Mouse (Mus musculus) lung, postnatal 0 days (tissue): ENCODE measurements around the gene Rab11fip3. TPM values are rescaled to one million over a fixed set of nuclear protein-coding genes. Genes with fewer than 3 reads are reported as not detected.

Experiments
- ATAC-seq: fragments of 200-750 bp; cut with Nextera tagmentation; 2 replicates; pipeline ENCODE4 v1.8.0; 2017; ENCODE audit warnings: moderate library complexity
- DNase-seq: peaks from one replicate; pipeline ENCODE4 v3.0.0-alpha.2; 2016; ENCODE audit warnings: low spot score
- H3K27ac ChIP-seq: fragments of 300-500 bp; sonication (generic); 2 replicates; pipeline ENCODE4 v1.5.1; 2014; ENCODE audit warnings: antibody characterized with exemption, mild to moderate bottlenecking, low read length, mixed read lengths
- H3K27me3 ChIP-seq: fragments of 300-500 bp; sonication (generic); replicated peaks from 2 replicates; pipeline ENCODE4 v1.6.1; 2014; ENCODE audit warnings: low read length, mixed read lengths; ENCODE audit not compliant: insufficient read depth
- H3K36me3 ChIP-seq: fragments of 300-500 bp; sonication (generic); 2 replicates; pipeline ENCODE4 v1.6.1; 2014; ENCODE audit warnings: low read length, mixed read lengths; ENCODE audit not compliant: insufficient read depth
- H3K4me1 ChIP-seq: fragments of 300-500 bp; sonication (generic); 2 replicates; pipeline ENCODE4 v1.6.1; 2014; ENCODE audit warnings: antibody characterized with exemption, low read depth, low read length, mixed read lengths; ENCODE audit not compliant: insufficient read depth
- H3K4me2 ChIP-seq: fragments of 300-500 bp; sonication (generic); replicated peaks from 2 replicates; pipeline ENCODE4 v1.6.1; 2014; ENCODE audit warnings: low read depth, mild to moderate bottlenecking, low read length, moderate library complexity, mixed read lengths
- H3K4me3 ChIP-seq: fragments of 300-500 bp; sonication (generic); 2 replicates; pipeline ENCODE4 v1.5.1; 2014; ENCODE audit warnings: low read depth, low read length
- H3K9ac ChIP-seq: fragments of 300-500 bp; sonication (generic); replicated peaks from 2 replicates; pipeline ENCODE4 v1.6.1; 2014; ENCODE audit warnings: low read depth, mild to moderate bottlenecking
- H3K9me3 ChIP-seq: fragments of 300-500 bp; sonication (generic); 2 replicates; pipeline ENCODE4 v1.6.1; 2016; ENCODE audit warnings: low read length, mixed read lengths
- CTCF ChIP-seq: IDR thresholded peaks from 2 replicates; pipeline ENCODE4 v1.5.1; 2016; ENCODE audit warnings: antibody characterized with exemption, mild to moderate bottlenecking
- EP300 ChIP-seq: IDR thresholded peaks from 2 replicates; pipeline ENCODE4 v1.6.1; 2016; ENCODE audit warnings: antibody characterized with exemption, mild to moderate bottlenecking, control low read depth
- WGBS: fragments of 180-500 bp; shearing (Covaris S2); extraction: QIAGEN DNeasy Blood & Tissue Kit; methylation state at CpG from one replicate; pipeline ENCODE4 v1.1.7; 2014; 5-methylcytosine and 5-hydroxymethylcytosine counted together
- polyA plus RNA-seq: library from polyadenylated mRNA; unstranded; fragments of >200 nt; fragmentation: Nextera tagmentation; extraction: Ambion mirVana; gene quantifications from 2 replicates; pipeline ENCODE4 v1.2.1, GENCODE M21; 2015

Rab11fip3 gene
- polyA plus RNA-seq, 1 experiment from 2014 or later: 7.2 TPM

DNA sequence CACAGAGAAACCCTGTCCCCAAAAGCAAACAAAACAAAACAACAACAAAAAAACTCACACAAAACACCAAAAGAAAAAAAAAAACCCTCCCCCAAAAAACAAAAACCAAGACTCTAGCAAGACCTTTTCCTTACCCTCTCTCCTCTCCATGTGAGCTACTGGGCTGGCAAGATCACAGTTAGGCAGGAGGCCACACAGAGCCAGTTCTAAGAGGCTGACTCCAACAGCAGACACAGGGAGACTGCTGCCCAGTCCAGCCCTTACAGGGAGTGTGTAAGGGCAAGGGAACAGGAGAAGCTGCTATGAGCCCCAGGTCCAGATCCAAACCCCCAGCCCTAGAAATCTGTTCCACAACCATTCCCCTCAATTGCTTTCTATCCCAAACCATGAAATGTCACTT, 61.0 kb downstream of the Rab11fip3 start:
- Histone ChIP-seq H3K9me3 (no peaks in the 10 kb centered on the region), H3K27me3 (no peaks in the 10 kb centered on the region), H3K4me1 (no peaks in the 10 kb centered on the region), H3K27ac (no peak overlapping the region), H3K4me2 (no peak overlapping the region), H3K36me3 (no peaks in the 10 kb centered on the region; the same call in 1 of the 2 replicates), H3K9ac (no peak overlapping the region), H3K4me3 (no peak overlapping the region)
- TF ChIP-seq CTCF: no peak
- TF ChIP-seq EP300: no peak
- no peak for DNase-seq
- ATAC-seq: no peak

GRCm38 (mm10) chr17:26007646-26008045, 61.7 kb downstream of the Rab11fip3 start:
- 64% methylated on average over 2 of the region's 2 CpGs for WGBS
- Histone ChIP-seq H3K27me3 (no peaks in the 10 kb centered on the region), H3K27ac (no peak overlapping the region), H3K9ac (no peak overlapping the region), H3K36me3 (no peaks in the 10 kb centered on the region; the same call in 1 of the 2 replicates), H3K4me1 (no peaks in the 10 kb centered on the region), H3K4me3 (no peak overlapping the region), H3K4me2 (no peak overlapping the region), H3K9me3 (no peaks in the 10 kb centered on the region)
- ATAC-seq: 0 out of 2 replicates have a peak, but pooled peaks have one; percentile 6
- peak; percentile 32 for DNase-seq
- no peak for TF ChIP-seq CTCF
- TF ChIP-seq EP300: no peak

- no peak overlapping the region for H3K4me3 ChIP-seq
- ATAC-seq: no peak
- H3K9ac ChIP-seq: no peak overlapping the region
- no peak overlapping the region for H3K4me2 ChIP-seq
- H3K27me3 ChIP-seq: no peaks in the 10 kb centered on the region
- H3K36me3 ChIP-seq: no peaks in the 10 kb centered on the region; the same call in 1 of the 2 replicates
- peak; percentile 5 for DNase-seq
- no peak for TF ChIP-seq EP300
- TF ChIP-seq CTCF: no peak
- H3K27ac ChIP-seq: no peak overlapping the region
- H3K9me3 ChIP-seq: no peaks in the 10 kb centered on the region
- WGBS: 56% methylated on average over 10 of the region's 10 CpGs
- no peaks in the 10 kb centered on the region for H3K4me1 ChIP-seq
Observed at GRCm38 (mm10) chr17:26005731-26006450, 63.5 kb downstream of the Rab11fip3 start.

DNA sequence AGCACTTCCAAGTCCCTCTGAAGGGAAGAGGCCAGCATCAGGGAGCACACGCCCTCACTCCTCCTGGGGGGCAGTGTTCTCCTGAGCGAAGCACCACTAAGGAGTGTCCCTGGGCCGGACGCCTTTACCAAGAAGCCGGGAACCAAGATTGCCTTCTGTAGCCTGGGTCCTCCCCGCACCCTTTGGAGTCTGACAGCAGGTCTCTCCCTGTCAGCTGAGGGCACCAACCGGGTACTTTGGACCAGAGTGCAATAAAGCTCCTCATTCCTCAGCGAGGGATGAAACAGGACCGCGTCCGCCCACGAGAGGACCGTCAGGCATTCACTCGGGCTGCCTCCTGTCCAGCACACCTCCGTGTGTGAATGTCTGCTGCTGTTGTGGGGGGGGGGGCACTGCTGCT, 64.6 kb downstream of the Rab11fip3 start:
- 86% methylated on average over 15 of the region's 15 CpGs for WGBS
- no peak overlapping the region for H3K4me2 ChIP-seq
- H3K4me3 ChIP-seq: no peak overlapping the region
- no peaks in the 10 kb centered on the region for H3K4me1 ChIP-seq
- H3K9ac ChIP-seq: no peak overlapping the region
- H3K27ac ChIP-seq: no peak overlapping the region
- no peaks in the 10 kb centered on the region for H3K27me3 ChIP-seq
- no peaks in the 10 kb centered on the region for H3K9me3 ChIP-seq
- no peak for DNase-seq
- H3K36me3 ChIP-seq: no peaks in the 10 kb centered on the region; the same call in 1 of the 2 replicates
- TF ChIP-seq EP300: no peak
- no peak for TF ChIP-seq CTCF
- ATAC-seq: no peak

GRCm38 (mm10) chr17:26003864-26004263, 65.5 kb downstream of the Rab11fip3 start:
- no peak for ATAC-seq
- H3K36me3 ChIP-seq: no peaks in the 10 kb centered on the region; the same call in 1 of the 2 replicates
- TF ChIP-seq EP300 (no peak), CTCF (no peak)

GRCm38 (mm10) chr17:25998425-25998824, 70.9 kb downstream of the Rab11fip3 start:
- Histone ChIP-seq H3K9me3 (no peaks in the 10 kb centered on the region), H3K4me3 (no peak overlapping the region), H3K4me2 (no peak overlapping the region), H3K36me3 (no peaks in the 10 kb centered on the region; the same call in 1 of the 2 replicates), H3K27ac (no peak overlapping the region), H3K4me1 (no peaks in the 10 kb centered on the region), H3K9ac (no peak overlapping the region), H3K27me3 (no peaks in the 10 kb centered on the region)
- TF ChIP-seq CTCF (no peak), EP300 (no peak)
- DNase-seq (no peak), ATAC-seq (no peak)
- 91% methylated on average over 11 of the region's 11 CpGs for WGBS

More at GRCm38 (mm10) chr17:26003864-26004263, 65.5 kb downstream of the Rab11fip3 start:
- WGBS: 90% methylated on average over 2 of the region's 2 CpGs
- no peak overlapping the region for H3K9ac ChIP-seq
- no peak overlapping the region for H3K4me3 ChIP-seq
- H3K4me1 ChIP-seq: no peaks in the 10 kb centered on the region
- no peaks in the 10 kb centered on the region for H3K9me3 ChIP-seq
- no peak overlapping the region for H3K4me2 ChIP-seq
- H3K27ac ChIP-seq: no peak overlapping the region
- DNase-seq: no peak
- H3K27me3 ChIP-seq: no peaks in the 10 kb centered on the region
